Mouse (Mus musculus): ENCODE data around the gene Strn.
A peak's percentile ranks its signal among the peaks of the same experiment; 100 is the strongest.

The Strn gene

GRCm38 (mm10) chr17:78615096-78615495 lies 121.9 kb downstream of the Strn start:
- no peak for DNase-seq (ENCODE audit: low read depth)

- DNase-seq (ENCODE audit: low read depth), result no peak
These were observed 122.5 kb downstream of the Strn start for GRCm38 (mm10) chr17:78614481-78614880.

- no peak for DNase-seq (ENCODE audit: low read depth)
These were observed 125.9 kb downstream of the Strn start for GRCm38 (mm10) chr17:78611117-78611516.

GRCm38 (mm10) chr17:78609191-78609855 lies 127.7 kb downstream of the Strn start:
- no peak for DNase-seq (ENCODE audit: low read depth)

- no peak for DNase-seq (ENCODE audit: low read depth)
These were observed 128.3 kb downstream of the Strn start for GRCm38 (mm10) chr17:78608716-78609115.

- no peak for DNase-seq (ENCODE audit: low read depth)
These were observed 128.8 kb downstream of the Strn start for GRCm38 (mm10) chr17:78608135-78608670.

- peak; percentile 31 for DNase-seq (ENCODE audit: low read depth)
These were observed 132.6 kb downstream of the Strn start for GRCm38 (mm10) chr17:78604431-78604830.

- peak; percentile 61 for DNase-seq (ENCODE audit: low read depth)
These were observed 133.1 kb downstream of the Strn start for GRCm38 (mm10) chr17:78603872-78604271.

GRCm38 (mm10) chr17:78602316-78602715 lies 134.7 kb downstream of the Strn start:
- no peak for DNase-seq (ENCODE audit: low read depth)

GRCm38 (mm10) chr17:78601601-78602000 lies 135.4 kb downstream of the Strn start:
- DNase-seq (ENCODE audit: low read depth), result no peak

GRCm38 (mm10) chr17:78601042-78601441 lies 136.0 kb downstream of the Strn start:
- no peak for DNase-seq (ENCODE audit: low read depth)
